Mouse (Mus musculus): Measurements from ENCODE around the gene Hoxc5.

Gene Hoxc5

GRCm38 (mm10) chr15:103038701-103039480, 71.6 kb downstream of the Hoxc5 start:
- no peak for DNase-seq

GRCm38 (mm10) chr15:103039609-103040008, 72.4 kb downstream of the Hoxc5 start:
- DNase-seq, result no peak

- no peak for DNase-seq
These were observed 73.4 kb downstream of the Hoxc5 start for GRCm38 (mm10) chr15:103040601-103041000.

- no peak for DNase-seq
These were observed 74.4 kb downstream of the Hoxc5 start for GRCm38 (mm10) chr15:103041613-103042012.

- peak; percentile 19 to 31 for DNase-seq
These were observed 75.0 kb downstream of the Hoxc5 start for GRCm38 (mm10) chr15:103042209-103042608.

GRCm38 (mm10) chr15:103051670-103052069, 84.4 kb downstream of the Hoxc5 start:
- no peak for DNase-seq

- no peak for DNase-seq
These were observed 86.0 kb downstream of the Hoxc5 start for GRCm38 (mm10) chr15:103053210-103053609.

GRCm38 (mm10) chr15:103056396-103056795, 89.2 kb downstream of the Hoxc5 start:
- DNase-seq, result peak; percentile 34 to 39

- peak; percentile 17 to 20 for DNase-seq
These were observed 91.5 kb downstream of the Hoxc5 start for GRCm38 (mm10) chr15:103058715-103059114.

GRCm38 (mm10) chr15:103059393-103059992, 92.2 kb downstream of the Hoxc5 start:
- peak in 1 of 2 experiments; percentile 27 for DNase-seq

- DNase-seq, result no peak
These were observed 92.7 kb downstream of the Hoxc5 start for GRCm38 (mm10) chr15:103060021-103060340.

- DNase-seq, result peak; percentile 75 to 77
These were observed 93.3 kb downstream of the Hoxc5 start for GRCm38 (mm10) chr15:103060341-103061130.

GRCm38 (mm10) chr15:103061131-103061825, 94.0 kb downstream of the Hoxc5 start:
- peak; percentile 81 to 84 for DNase-seq

GRCm38 (mm10) chr15:103061988-103062387, 94.7 kb downstream of the Hoxc5 start:
- DNase-seq, result no peak

GRCm38 (mm10) chr15:103065642-103066041, 98.4 kb downstream of the Hoxc5 start:
- DNase-seq, result no peak

All from kidney, adult 8-10 months (tissue).